Mouse (Mus musculus): ENCODE data around the gene Thsd7a.

DNA sequence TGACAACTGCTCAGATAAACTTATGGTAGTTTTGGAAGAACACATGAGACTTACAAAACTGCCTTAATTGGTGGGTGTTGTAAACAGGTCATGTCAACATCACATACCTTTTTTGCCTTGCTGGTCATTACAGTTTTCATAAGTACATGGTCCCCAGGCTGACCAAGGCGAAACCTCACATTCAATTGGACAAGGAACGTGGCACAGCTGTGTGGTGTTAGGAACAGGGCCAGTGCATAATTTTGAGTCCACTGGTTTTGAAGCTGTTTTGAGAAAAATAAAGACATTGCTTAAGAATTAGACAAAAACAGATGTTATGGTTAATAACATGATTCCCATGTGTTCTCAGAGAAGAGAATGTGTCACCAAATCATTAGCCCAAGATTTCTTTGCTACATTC is 278.3 kb downstream of the Thsd7a start:
- TF ChIP-seq POLR2A (IDR thresholded peaks at IDR 0.05; ENCODE audit: insufficient read depth, low read length) = no peak
- TF ChIP-seq CTCF (IDR thresholded peaks at IDR 0.05; ENCODE audit: low read depth, low read length) = no peak

Data from ES-Bruce4 (cell line).